Mouse (Mus musculus) embryonic facial prominence, embryonic 12.5 days (tissue): ENCODE measurements around the gene Pp2d1. TPM values are rescaled to one million over a fixed set of nuclear protein-coding genes. Genes with fewer than 3 reads are reported as not detected.
"Not testable (repeated sequence)": the region's sequence is repeated elsewhere in the genome, so short reads cannot be mapped to it uniquely, and the experiment has no call there.

Source experiments
- ATAC-seq: fragments of 200-750 bp; cut with Nextera tagmentation; 2 replicates; pipeline ENCODE4 v1.8.0; 2017; ENCODE audit not compliant: insufficient number of reproducible peaks, insufficient read depth, low FRiP score, low TSS enrichment
- H3K27ac ChIP-seq: fragments of 300-500 bp; sonication (generic); 2 replicates; pipeline ENCODE4 v1.5.1; 2016; ENCODE audit warnings: mild to moderate bottlenecking
- H3K27me3 ChIP-seq: fragments of 300-500 bp; sonication (generic); 2 replicates; pipeline ENCODE4 v1.6.1; 2016; ENCODE audit warnings: mild to moderate bottlenecking, moderate library complexity
- H3K36me3 ChIP-seq: fragments of 300-500 bp; sonication (generic); 2 replicates; pipeline ENCODE4 v1.6.1; 2016; ENCODE audit warnings: mild to moderate bottlenecking
- H3K4me1 ChIP-seq: fragments of 300-500 bp; sonication (generic); 2 replicates; pipeline ENCODE4 v1.6.1; 2016
- H3K4me2 ChIP-seq: fragments of 300-500 bp; sonication (generic); replicated peaks from 2 replicates; pipeline ENCODE4 v1.6.1; 2016; ENCODE audit warnings: mild to moderate bottlenecking, moderate library complexity
- H3K4me3 ChIP-seq: fragments of 300-500 bp; sonication (generic); 2 replicates; pipeline ENCODE4 v1.5.1; 2016; ENCODE audit warnings: mild to moderate bottlenecking
- H3K9ac ChIP-seq: fragments of 300-500 bp; sonication (generic); 2 replicates; pipeline ENCODE4 v1.6.1; 2016; ENCODE audit warnings: mild to moderate bottlenecking, moderate library complexity
- H3K9me3 ChIP-seq: fragments of 300-500 bp; sonication (generic); 2 replicates; pipeline ENCODE4 v1.6.1; 2016; ENCODE audit warnings: mild to moderate bottlenecking, moderate library complexity
- WGBS: fragments of 180-500 bp; shearing (Covaris S2); methylation state at CpG from one replicate; pipeline ENCODE4 v1.1.7; 2016; 5-methylcytosine and 5-hydroxymethylcytosine counted together
- polyA plus RNA-seq: library from polyadenylated mRNA; unstranded; fragments of >200 nt; fragmentation: Nextera tagmentation; extraction: Ambion mirVana; gene quantifications from 2 replicates; pipeline ENCODE4 v1.2.1, GENCODE M21; 2016

Pp2d1 gene
- polyA plus RNA-seq, 1 experiment from 2014 or later, result 0.41 TPM

DNA sequence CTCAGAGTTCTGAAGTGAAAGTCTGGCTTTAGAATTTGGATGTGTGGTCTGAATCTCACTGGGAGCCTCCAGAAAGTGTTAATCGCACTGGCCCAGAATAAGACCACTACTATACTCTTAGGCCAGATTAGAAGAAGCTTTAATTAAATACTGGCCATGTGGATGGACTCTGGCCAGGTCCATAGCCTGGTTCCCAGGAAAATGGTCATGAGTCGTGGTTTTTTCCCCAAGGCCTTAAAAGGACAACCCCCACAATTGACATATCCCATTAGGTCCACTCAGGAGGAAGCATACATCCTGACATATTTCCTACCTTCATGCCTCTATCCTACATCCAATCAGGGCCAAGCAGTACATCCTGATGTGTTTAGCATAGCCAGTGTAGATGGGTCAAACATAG is 37.9 kb upstream of the Pp2d1 start:
- Histone ChIP-seq H3K4me1 (peaks cover 7% of the 10 kb centered on the region; the same call in 1 of the 2 replicates), H3K9me3 (no peaks in the 10 kb centered on the region), H3K36me3 (no peaks in the 10 kb centered on the region), H3K27me3 (no peaks in the 10 kb centered on the region), H3K9ac (no peak overlapping the region), H3K4me3 (no peak overlapping the region), H3K27ac (no peak overlapping the region), H3K4me2 (no peak overlapping the region)
- WGBS, result 85% methylated on average over 2 of the region's 2 CpGs
- ATAC-seq, result no peak

DNA sequence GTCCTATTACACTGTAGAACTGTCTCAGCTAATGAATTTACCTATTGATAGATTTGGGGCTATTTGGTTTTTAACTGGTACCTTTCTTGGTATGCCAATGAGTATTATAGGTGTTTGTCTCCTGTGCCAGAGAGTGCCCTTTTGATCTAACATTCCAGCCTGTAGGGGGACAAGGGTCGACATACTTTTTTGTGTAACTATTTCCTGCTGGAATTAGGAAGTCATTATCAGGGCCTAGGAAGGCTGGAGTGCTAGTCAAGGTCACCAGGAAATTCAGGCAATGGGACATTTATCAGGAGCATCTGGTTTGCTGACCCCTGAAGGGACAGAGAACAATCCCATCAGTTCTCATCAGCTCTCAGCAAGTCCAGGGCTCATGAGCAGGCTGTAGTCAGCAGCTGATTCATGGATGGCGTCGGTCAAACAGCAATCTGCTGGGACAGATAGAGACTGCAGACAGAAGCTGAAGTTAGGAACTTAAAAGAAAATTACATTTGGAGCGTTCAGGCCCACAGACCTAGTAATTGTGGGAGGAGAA is 33.8 kb upstream of the Pp2d1 start:
- H3K27ac ChIP-seq, result no peak overlapping the region
- no peaks in the 10 kb centered on the region for H3K9me3 ChIP-seq
- H3K27me3 ChIP-seq, result no peaks in the 10 kb centered on the region
- peaks cover 11% of the 10 kb centered on the region; the same call in 1 of the 2 replicates for H3K4me1 ChIP-seq
- 43% methylated on average over 4 of the region's 4 CpGs for WGBS
- no peak for ATAC-seq
- H3K9ac ChIP-seq, result no peak overlapping the region
- H3K4me2 ChIP-seq, result no peak overlapping the region
- H3K36me3 ChIP-seq, result no peaks in the 10 kb centered on the region
- no peak overlapping the region for H3K4me3 ChIP-seq

DNA sequence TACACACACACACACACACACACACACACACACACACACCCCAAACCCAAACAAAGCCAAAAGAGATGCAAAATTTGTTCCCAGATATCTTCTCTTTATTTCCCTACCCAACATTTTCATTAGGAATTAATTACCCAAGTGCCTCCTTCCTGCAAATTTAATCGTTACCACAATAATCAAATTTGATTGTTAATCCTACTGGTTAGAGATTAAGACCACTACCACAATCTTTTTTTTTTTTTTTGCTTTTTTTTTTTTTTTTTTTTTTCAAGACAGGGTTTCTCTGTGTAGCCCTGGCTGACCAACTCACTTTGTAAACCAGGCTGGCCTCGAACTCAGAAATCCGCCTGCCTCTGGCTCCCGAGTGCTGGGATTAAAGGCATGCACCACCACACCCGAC is 31.7 kb upstream of the Pp2d1 start:
- not testable (repeated sequence) for H3K27ac ChIP-seq, H3K4me2 ChIP-seq

DNA sequence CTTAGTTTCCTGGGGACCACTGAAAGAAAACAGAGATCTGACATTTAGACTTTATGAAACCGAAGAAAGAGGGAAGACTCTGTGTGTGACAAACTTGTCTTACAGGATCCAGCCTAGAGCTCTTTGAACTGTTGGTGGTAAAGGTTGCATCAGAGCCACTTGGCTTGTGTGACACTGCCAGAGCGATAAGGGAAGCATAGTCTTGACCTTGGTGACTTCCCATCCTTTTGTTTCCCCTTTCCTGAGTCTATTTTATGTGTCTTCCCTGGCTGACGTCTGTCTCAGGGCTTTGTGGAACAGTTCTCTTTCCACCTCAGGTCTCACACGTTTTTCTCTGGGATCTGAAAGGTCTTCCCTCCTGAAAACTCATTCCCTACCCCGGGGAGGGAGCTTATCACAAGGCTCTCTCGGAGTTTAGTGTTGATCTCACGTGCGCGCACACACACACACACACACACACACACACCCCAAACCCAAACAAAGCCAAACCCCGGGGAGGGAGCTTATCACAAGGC is 31.2 kb upstream of the Pp2d1 start:
- WGBS, result 39% methylated on average over 10 of the region's 10 CpGs
- H3K9me3 ChIP-seq, result no peaks in the 10 kb centered on the region
- no peak overlapping the region for H3K9ac ChIP-seq
- H3K4me3 ChIP-seq, result no peak overlapping the region
- no peak for ATAC-seq
- H3K36me3 ChIP-seq, result no peaks in the 10 kb centered on the region
- H3K4me2 ChIP-seq, result no peak overlapping the region
- no peak overlapping the region for H3K27ac ChIP-seq
- H3K27me3 ChIP-seq, result no peaks in the 10 kb centered on the region
- peaks cover 16% of the 10 kb centered on the region for H3K4me1 ChIP-seq

More for the DNA sequence above, 31.7 kb upstream of the Pp2d1 start:
- ATAC-seq, H3K36me3 ChIP-seq, H3K27me3 ChIP-seq, H3K9ac ChIP-seq, H3K9me3 ChIP-seq, H3K4me3 ChIP-seq: not testable (repeated sequence)
- peaks cover 14% of the 10 kb centered on the region for H3K4me1 ChIP-seq
- WGBS, result 80% methylated on average over 5 of the region's 5 CpGs

DNA sequence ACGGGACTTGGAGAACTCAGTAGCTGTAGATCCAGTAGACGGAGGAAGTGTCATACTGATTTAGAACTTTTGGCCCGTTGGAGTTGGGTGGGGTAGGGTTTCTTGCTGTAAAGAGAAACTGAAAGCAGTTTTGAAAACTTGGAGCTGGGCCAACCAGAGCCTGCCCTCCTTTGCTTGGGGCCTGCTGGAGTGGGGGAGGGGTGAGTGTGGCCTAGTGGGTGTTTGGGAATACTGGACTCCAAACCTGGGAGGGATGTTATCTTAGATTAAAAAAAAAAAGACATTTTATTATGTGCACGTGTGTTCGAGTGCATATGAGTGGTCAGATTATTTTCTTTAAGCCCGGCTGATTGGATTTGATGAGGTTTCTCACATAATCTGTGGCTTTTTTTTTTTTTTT is 30.6 kb upstream of the Pp2d1 start:
- H3K4me3 ChIP-seq, result no peak overlapping the region
- H3K27ac ChIP-seq, result no peak overlapping the region
- no peak overlapping the region for H3K9ac ChIP-seq
- H3K36me3 ChIP-seq, result no peaks in the 10 kb centered on the region
- H3K4me1 ChIP-seq, result peaks cover 16% of the 10 kb centered on the region
- ATAC-seq, result no peak
- no peaks in the 10 kb centered on the region for H3K9me3 ChIP-seq
- no peaks in the 10 kb centered on the region for H3K27me3 ChIP-seq
- WGBS, result 33% methylated on average over 6 of the region's 6 CpGs
- H3K4me2 ChIP-seq, result 0 out of 2 replicates have a peak overlapping the region, but pooled peaks have one; percentile 0

DNA sequence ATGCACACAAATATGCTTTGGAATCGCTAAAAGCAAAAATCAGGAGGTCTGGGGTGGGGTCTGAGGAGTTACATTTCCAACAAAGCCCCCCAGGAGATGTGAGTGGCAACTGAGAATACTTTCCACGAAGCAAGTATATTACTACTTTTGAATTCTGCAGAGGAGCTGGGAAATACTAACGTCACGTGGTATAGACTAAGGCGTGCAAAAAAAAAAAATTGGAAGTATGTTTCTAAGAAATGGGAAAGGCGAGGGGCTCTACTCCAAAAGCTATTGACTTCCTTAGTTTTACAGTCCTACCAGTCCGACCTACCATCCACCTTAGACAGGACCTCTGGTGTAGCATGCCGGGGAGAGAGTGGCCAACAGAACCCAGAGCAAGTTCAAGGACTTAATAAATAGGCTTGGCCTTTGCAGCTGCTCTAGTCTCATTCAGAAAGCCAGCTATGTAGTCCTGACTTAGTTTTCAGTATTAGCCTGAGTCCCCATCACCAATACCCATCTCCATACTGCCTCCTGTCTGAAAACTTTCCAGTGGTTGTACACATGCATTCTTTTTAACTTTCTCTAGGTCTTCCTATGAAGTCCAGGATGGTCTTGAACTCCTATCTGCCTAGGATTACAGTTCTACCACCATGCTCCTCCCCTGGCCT is 29.6 kb upstream of the Pp2d1 start:
- Histone ChIP-seq H3K4me2 (peak overlapping the region; percentile 84), H3K9me3 (no peaks in the 10 kb centered on the region), H3K36me3 (no peaks in the 10 kb centered on the region), H3K4me3 (peak overlapping the region; percentile 89), H3K4me1 (peaks cover 16% of the 10 kb centered on the region), H3K27ac (no peak overlapping the region), H3K27me3 (no peaks in the 10 kb centered on the region), H3K9ac (0 out of 2 replicates have a peak overlapping the region, but pooled peaks have one; percentile 94)
- WGBS, result 32% methylated on average over 8 of the region's 8 CpGs
- ATAC-seq, result no peak

DNA sequence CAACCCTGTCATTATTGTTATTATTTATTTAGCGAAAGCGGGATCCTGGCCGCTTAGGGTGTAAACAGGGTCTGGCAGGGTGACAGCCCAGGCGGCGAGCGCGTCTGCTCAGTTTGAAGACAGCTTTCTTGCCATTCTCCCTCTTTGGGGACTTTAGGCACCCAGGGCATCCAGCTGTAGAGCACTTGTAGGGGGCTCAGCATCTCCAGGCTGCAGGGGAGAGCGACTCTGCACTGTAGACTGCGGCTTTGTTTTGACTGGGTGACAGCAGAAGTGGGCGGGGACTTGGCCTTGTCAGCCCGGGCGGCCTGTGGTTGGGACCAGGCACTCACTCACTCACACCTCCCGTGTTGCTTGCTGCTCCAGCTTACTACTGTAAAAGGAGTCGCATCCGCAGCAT is 28.9 kb upstream of the Pp2d1 start:
- WGBS, result under 1% methylated on average over 15 of the region's 15 CpGs
- Histone ChIP-seq H3K36me3 (no peaks in the 10 kb centered on the region), H3K27ac (peak overlapping the region; percentile 89; the same call in 1 of the 2 replicates)

DNA sequence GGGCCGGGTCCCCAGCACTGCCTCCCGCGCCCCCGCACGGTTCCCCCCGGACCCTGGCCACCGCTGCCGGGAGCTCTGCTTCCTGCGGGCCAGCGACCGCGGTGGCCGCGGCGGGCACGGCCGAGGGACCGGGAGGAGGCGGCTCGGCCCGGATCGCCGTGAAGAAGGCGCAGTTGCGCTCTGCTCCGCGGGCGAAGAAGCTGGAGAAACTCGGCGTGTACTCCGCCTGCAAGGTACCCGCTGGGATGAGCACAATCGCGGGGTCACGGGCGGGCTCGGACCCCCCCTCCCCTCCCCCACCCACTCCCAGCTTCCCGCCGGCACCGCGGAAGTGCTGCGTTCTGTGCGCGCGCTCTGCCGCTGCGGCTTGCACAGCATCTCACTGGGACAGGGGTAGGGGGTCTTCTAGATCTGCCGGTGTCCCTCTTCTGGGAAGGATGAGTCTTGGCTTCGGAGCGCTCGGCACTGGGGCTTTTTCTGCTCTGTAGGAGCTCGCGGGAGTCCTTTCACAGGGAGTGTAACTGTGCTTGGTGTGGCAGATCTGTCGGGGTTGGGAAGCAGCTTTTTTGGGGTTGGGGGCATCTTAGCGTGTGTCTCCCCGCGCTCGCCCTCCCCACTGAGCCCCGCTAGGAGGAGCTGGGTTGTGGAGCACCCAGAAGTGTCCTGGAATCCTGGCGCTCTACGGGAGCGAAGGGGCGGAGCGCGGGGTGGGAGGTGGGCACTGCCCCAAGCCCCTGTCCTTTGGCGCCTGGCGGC is 28.3 kb upstream of the Pp2d1 start:
- Histone ChIP-seq H3K4me1 (peaks cover 16% of the 10 kb centered on the region), H3K27me3 (no peaks in the 10 kb centered on the region), H3K4me2 (peak overlapping the region; percentile 84), H3K27ac (peak overlapping the region; percentile 89), H3K9ac (peak overlapping the region; percentile 94), H3K9me3 (no peaks in the 10 kb centered on the region), H3K36me3 (no peaks in the 10 kb centered on the region), H3K4me3 (peak overlapping the region; percentile 89)
- WGBS, result under 1% methylated on average over 67 of the region's 67 CpGs
- peak; percentile 55 for ATAC-seq

More for the DNA sequence above, 28.9 kb upstream of the Pp2d1 start:
- ATAC-seq, result peak; percentile 81
- Histone ChIP-seq H3K9ac (peak overlapping the region; percentile 94), H3K4me3 (peak overlapping the region; percentile 89), H3K4me2 (peak overlapping the region; percentile 84), H3K9me3 (no peaks in the 10 kb centered on the region), H3K27me3 (no peaks in the 10 kb centered on the region), H3K4me1 (peaks cover 16% of the 10 kb centered on the region)

DNA sequence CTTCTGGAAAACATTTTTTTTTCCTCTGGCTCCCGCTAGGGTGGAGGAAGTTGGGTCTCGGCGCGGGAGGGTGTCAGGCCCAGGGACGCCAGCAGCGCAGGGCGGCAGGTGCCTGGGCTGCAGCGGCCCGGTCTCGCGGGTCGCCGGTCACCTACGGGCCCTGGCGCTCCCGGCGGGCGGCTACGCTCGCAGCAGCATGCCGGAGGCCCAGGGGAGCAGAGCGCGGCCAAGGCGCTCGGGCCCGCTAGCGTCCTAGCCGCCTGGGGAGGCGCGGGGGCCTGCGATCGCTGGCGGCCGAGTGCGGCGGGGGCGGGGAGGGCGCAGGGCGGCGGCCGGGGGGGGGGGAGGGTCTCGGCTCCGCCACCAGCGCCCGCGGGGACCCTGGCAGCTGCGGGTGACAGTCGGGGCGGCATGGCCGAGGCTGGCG is 27.7 kb upstream of the Pp2d1 start:
- Histone ChIP-seq H3K4me1 (peaks cover 16% of the 10 kb centered on the region), H3K36me3 (no peaks in the 10 kb centered on the region), H3K9ac (peak overlapping the region; percentile 94), H3K4me2 (peak overlapping the region; percentile 84), H3K9me3 (no peaks in the 10 kb centered on the region), H3K4me3 (peak overlapping the region; percentile 89), H3K27ac (peak overlapping the region; percentile 89), H3K27me3 (no peaks in the 10 kb centered on the region)
- under 1% methylated on average over 39 of the region's 51 CpGs for WGBS
- peak; percentile 61 for ATAC-seq

DNA sequence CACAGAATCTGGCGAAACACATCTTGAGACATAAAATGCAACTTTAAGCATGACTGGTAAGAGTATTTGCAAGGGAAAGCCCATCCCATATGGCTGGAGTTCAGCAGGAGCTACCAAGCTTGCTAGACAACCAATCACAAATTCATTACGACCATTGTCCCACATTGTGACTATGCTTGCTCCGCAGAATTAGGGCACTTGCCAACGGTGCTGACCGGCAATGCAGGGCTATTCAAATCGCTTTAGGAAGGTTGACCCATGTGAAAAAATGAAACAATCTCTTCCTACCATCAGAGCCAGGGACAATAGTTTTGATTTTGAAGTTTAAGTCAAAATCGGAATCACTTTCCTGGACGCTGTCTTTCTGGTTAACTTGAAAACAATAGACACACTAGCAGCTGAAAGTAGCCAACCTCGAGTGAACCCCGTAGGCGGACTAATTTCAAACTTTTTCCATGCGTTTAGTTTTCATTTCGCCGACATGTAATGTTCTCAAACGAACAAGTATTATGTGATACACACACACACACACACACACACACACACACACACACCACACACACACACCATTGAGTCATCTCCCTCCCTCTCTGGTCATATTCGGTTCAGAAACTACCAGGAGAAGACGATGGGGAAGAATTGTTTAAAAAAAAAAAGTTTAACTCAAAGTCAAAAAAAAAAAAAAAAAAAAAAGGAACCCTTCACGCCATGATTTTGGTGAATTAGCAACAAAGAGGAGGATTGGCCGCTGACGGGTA is 27.1 kb upstream of the Pp2d1 start, which contains the start of gene Kat2b:
TSS of gene Kat2b (plus strand) at position 701 of the 758 bp plus-strand sequence.
- Histone ChIP-seq H3K9ac (peak within 1 kb of the TSS; percentile 94), H3K36me3 (no peaks in the 10 kb centered on the region), H3K9me3 (no peaks in the 10 kb centered on the region), H3K4me2 (peak within 1 kb of the TSS; percentile 84), H3K4me3 (peak within 1 kb of the TSS; percentile 89), H3K27ac (peak within 1 kb of the TSS; percentile 89), H3K27me3 (no peaks in the 10 kb centered on the region), H3K4me1 (peaks cover 16% of the 10 kb centered on the region)
- no peak for ATAC-seq
- WGBS, result 2% methylated on average over 20 of the region's 20 CpGs

DNA sequence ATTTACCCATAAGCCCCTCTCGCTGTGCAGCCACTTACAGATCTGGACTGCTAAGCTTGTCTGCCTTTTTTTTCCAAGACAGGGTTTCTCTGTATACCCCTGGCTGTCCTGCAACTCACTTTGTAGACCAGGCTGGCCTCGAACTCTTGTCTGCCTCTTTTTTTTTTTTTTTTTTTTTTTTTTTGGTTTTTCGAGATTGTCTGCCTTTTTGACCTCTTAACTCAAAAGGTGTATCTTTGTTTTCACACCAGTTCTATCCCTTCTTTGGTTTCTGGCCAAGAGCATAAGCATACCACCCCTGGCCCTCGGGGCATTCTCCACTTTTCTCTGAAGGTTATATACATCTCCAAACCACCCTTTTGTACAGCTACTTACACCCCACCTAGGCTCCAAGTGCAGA is 25.6 kb upstream of the Pp2d1 start:
- no peak overlapping the region for H3K9ac ChIP-seq
- 85% methylated on average over 4 of the region's 4 CpGs for WGBS

More for the DNA sequence above, 25.6 kb upstream of the Pp2d1 start:
- Histone ChIP-seq H3K4me3 (no peak overlapping the region), H3K4me1 (peaks cover 16% of the 10 kb centered on the region), H3K36me3 (no peaks in the 10 kb centered on the region), H3K9me3 (no peaks in the 10 kb centered on the region), H3K27ac (no peak overlapping the region), H3K27me3 (no peaks in the 10 kb centered on the region), H3K4me2 (no peak overlapping the region)
- ATAC-seq, result no peak
